Mouse (Mus musculus): ENCODE measurements around the gene Gm49336.

DNA sequence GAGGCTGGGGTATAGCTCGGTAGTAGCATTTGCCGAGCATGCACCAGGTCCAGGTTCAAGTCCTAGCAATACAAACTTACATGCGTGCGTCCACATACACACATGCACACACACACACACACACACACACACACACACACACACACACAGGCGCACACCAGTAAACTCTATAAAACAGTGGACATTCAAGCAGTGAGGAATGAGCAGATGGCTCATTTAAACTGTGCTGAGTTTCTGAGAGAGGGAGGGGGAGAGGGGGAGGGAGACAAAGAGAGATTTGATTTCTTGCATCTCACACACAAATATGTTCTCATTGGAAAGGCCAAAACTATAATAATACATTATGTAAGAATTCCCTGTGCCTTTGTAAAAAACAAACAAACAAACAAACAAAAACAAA, 55.3 kb downstream of the Gm49336 start:
- TF ChIP-seq POLR2A (IDR thresholded peaks at IDR 0.05; ENCODE audit: extremely low read depth, insufficient read depth, low read length) = no peak
- TF ChIP-seq CTCF (IDR thresholded peaks at IDR 0.05; ENCODE audit: extremely low read depth, insufficient read depth, low read length) = no peak
